Mouse (Mus musculus): ENCODE measurements around the gene Trmt61a.

Trmt61a gene

GRCm38 (mm10) chr12:111672581-111672980 lies 5.3 kb upstream of the Trmt61a start:
- DNase-seq (ENCODE audit: low spot score), result no peak

- no peak for DNase-seq (ENCODE audit: low spot score)
Measured at GRCm38 (mm10) chr12:111674850-111675486, 2.9 kb upstream of the Trmt61a start.

GRCm38 (mm10) chr12:111675797-111676580 lies 1.9 kb upstream of the Trmt61a start:
- no peak for DNase-seq (ENCODE audit: low spot score)

- DNase-seq (ENCODE audit: low spot score), result no peak
Measured at GRCm38 (mm10) chr12:111677421-111677820, 484 bp upstream of the Trmt61a start.

GRCm38 (mm10) chr12:111678670-111678933 lies 697 bp downstream of the Trmt61a start:
- no peak for DNase-seq (ENCODE audit: low spot score)

- DNase-seq (ENCODE audit: low spot score), result no peak
Measured at GRCm38 (mm10) chr12:111678997-111679396, 1.1 kb downstream of the Trmt61a start.

- DNase-seq (ENCODE audit: low spot score), result no peak
Measured at GRCm38 (mm10) chr12:111680661-111681060, 2.8 kb downstream of the Trmt61a start.

GRCm38 (mm10) chr12:111681305-111681704 lies 3.4 kb downstream of the Trmt61a start:
- no peak for DNase-seq (ENCODE audit: low spot score)

- DNase-seq (ENCODE audit: low spot score), result no peak
Measured at GRCm38 (mm10) chr12:111682003-111682402, 4.1 kb downstream of the Trmt61a start.

GRCm38 (mm10) chr12:111682806-111683205 lies 4.9 kb downstream of the Trmt61a start:
- DNase-seq (ENCODE audit: low spot score), result no peak

GRCm38 (mm10) chr12:111686390-111686789 lies 8.5 kb downstream of the Trmt61a start:
- DNase-seq (ENCODE audit: low spot score), result no peak

- DNase-seq (ENCODE audit: low spot score), result peak; percentile 79
Measured at GRCm38 (mm10) chr12:111687350-111688068, 9.6 kb downstream of the Trmt61a start.

- no peak for DNase-seq (ENCODE audit: low spot score)
Measured at GRCm38 (mm10) chr12:111688069-111688428, 10.1 kb downstream of the Trmt61a start.

- DNase-seq (ENCODE audit: low spot score), result no peak
Measured at GRCm38 (mm10) chr12:111689426-111689825, 11.5 kb downstream of the Trmt61a start.

- DNase-seq (ENCODE audit: low spot score), result no peak
Measured at GRCm38 (mm10) chr12:111691346-111691872, 13.5 kb downstream of the Trmt61a start.

GRCm38 (mm10) chr12:111692899-111693298 lies 15.0 kb downstream of the Trmt61a start:
- no peak for DNase-seq (ENCODE audit: low spot score)

- DNase-seq (ENCODE audit: low spot score), result peak; percentile 84
Measured at GRCm38 (mm10) chr12:111693341-111694270, 15.7 kb downstream of the Trmt61a start.

GRCm38 (mm10) chr12:111694271-111694781 lies 16.4 kb downstream of the Trmt61a start:
- DNase-seq (ENCODE audit: low spot score), result no peak

- peak; percentile 54 for DNase-seq (ENCODE audit: low spot score)
Measured at GRCm38 (mm10) chr12:111694880-111695804, 17.2 kb downstream of the Trmt61a start.

GRCm38 (mm10) chr12:111696239-111696638 lies 18.3 kb downstream of the Trmt61a start:
- peak; percentile 74 for DNase-seq (ENCODE audit: low spot score)
